Mouse (Mus musculus) inflammation-experienced regulatory T-cells, adult 16 weeks (primary cell): ENCODE measurements around the gene Fam177a. TPM values are rescaled to one million over a fixed set of nuclear protein-coding genes. Genes with fewer than 3 reads are reported as not detected.

Experiments
- polyA plus RNA-seq: library from polyadenylated mRNA; unstranded; fragments of 100-300 nt; shearing (Covaris generic); gene quantifications from one replicate; pipeline ENCODE4 v1.2.1, GENCODE M21; 2017

The Fam177a gene
- polyA plus RNA-seq: 22.7 TPM

DNA sequence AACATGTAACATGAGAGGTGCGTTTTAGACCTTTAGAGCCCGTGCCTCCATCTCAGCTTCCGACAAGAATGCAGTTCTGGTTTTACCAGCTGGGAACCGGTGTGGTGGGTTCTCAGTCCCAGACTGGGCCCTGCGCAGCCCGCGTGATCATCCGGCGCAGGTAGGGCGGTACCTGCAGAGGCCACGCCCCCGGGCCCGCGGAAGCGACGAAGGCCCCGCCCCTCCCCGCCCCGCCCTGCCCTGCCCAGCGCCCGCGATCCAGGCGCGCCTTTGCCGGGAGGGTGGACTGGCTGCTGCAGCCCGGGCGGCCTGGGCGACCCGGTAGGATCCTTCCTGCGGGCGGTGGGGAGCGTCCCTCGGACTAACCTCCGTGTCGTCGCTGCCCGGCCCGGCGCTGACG lies at the start of gene Fam177a:
TSS of gene Fam177a (plus strand) at position 228 of the 400 bp plus-strand sequence.

GRCm38 (mm10) chr12:55079726-55080600 lies 44.3 kb upstream of the Fam177a start, which contains the start of the genes 2700097O09Rik and Srp54a:
Gene 2700097O09Rik (minus strand): TSS chr12:55080110.
Gene Srp54a (plus strand): TSS chr12:55080262.

GRCm38 (mm10) chr12:55154559-55155448 lies 30.5 kb downstream of the Fam177a start, which contains the start of gene Srp54b:
Gene Srp54b (plus strand): TSS chr12:55155104.

Other genes starting within 250 kb of the Fam177a start
- gene Gm20403, start 137.9 kb upstream of the Fam177a start, polyA plus RNA-seq: not detected
- 19.1 TPM for gene Baz1a, start 110.1 kb upstream of the Fam177a start, polyA plus RNA-seq
- gene 2700097O09Rik, start 44.4 kb upstream of the Fam177a start, polyA plus RNA-seq: 22.9 TPM
- gene Srp54a, start 44.2 kb upstream of the Fam177a start, polyA plus RNA-seq: 176 TPM
- 37.2 TPM for gene Srp54b, start 30.6 kb downstream of the Fam177a start, polyA plus RNA-seq
- not detected for gene 1700047I17Rik2, start 75.1 kb downstream of the Fam177a start, polyA plus RNA-seq
- gene Srp54c, start 105.7 kb downstream of the Fam177a start, polyA plus RNA-seq: 86.2 TPM
- gene 1110008L16Rik, start 175.1 kb downstream of the Fam177a start, polyA plus RNA-seq: 9.9 TPM
- 18.3 TPM for gene Ppp2r3c, start 178.5 kb downstream of the Fam177a start, polyA plus RNA-seq